Mouse (Mus musculus) lung, postnatal 25 days (tissue): ENCODE results near the gene Inpp5f.
A peak's percentile ranks its signal among the peaks of the same experiment; 100 is the strongest.
"Not testable (repeated sequence)": the region's sequence is repeated elsewhere in the genome, so short reads cannot be mapped to it uniquely, and the experiment has no call there.

Experiments used
- DNase-seq: peaks from one replicate; pipeline ENCODE4 v3.0.0; 2022; ENCODE audit warnings: low spot score

Inpp5f gene

DNA sequence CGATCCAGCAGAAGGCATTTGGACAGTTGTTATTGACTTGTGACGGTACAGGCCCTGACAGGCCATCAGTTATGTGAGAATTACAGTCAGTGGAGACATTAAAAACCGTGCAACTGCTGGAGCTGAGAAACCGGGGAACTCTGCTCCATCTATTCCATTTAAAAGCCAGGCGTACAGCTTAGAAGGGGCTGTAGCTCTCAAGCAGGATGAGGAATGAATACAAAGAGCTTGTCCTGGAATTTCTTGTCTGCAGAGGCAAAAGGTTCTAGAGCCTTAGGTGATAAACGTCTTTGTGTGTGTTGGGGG lies 18.2 kb upstream of the Inpp5f start:
- DNase-seq, result no peak

DNA sequence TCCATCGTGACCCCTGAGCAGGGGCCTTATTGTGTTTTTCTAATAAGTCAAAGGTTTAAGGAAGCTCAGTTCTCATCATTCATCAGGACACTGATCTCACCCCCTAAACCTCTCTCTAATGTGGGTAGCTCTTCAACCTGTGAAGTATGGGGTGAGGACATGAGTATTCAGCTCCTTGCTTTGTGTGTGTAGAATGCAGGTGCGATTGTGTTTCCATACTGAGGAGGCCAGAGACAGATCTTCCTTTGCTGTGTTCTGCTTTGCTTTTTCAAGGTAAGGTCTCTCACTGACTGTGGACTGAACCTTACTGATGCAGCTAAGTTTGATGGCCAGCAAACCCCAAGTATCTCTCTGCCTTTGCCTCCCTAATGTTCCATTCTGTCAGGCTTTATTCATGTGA lies 14.9 kb upstream of the Inpp5f start:
- DNase-seq, result no peak

- DNase-seq, result no peak
These were observed 12.1 kb upstream of the Inpp5f start for GRCm38 (mm10) chr7:128599072-128599471.

- DNase-seq, result no peak
These were observed 9.3 kb upstream of the Inpp5f start for GRCm38 (mm10) chr7:128601826-128602225.

DNA sequence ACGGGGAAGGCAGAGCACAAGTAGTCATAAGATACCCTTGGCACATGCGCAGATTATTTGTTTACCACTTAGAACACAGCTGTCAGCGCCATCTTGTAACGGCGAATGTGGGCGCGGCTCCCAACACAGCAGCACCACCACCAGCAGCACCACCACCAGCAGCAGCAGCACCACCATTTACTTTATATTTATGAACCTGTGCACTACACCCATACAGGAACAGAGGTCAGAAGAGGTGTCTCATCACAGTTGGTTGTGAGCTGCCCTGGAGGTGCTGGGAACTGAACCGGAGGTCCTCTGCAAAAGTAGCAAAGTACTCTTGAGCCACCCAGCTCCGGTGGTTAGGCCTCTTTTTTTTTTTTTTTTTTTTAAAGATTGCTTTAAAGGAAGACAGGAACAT lies 1.2 kb upstream of the Inpp5f start:
- DNase-seq, result not testable (repeated sequence)

- DNase-seq, result no peak
These were observed 638 bp upstream of the Inpp5f start for GRCm38 (mm10) chr7:128610490-128610889.

DNA sequence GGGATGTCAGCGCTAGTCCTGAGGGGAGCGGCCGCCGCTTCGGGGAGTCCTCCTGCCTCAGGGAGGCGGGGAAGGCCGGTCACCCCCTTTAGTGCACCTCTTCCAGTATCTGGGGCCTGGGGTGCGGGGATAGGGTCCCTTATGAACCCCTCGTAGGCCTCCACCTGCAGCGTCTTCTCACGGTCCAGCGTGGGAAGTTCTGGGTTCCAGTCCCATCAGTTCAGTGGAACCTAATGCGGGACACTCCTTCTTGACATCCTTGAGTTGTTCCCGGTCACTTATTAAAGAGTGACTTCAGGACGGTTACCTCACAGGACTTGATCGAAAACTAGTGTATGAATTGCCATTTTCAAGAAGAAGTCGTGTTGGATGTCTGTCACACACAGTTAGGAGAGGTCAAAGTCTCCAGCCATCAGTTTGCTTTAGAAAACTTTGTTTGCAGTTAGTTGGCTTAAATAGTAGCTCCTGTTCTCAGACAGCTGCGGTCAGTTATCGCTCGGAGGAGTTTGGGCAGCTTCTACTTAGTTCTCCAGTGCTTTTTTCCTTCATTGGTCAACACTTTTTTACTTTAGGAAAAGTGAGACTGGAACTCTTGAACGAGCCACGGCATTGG lies 777 bp downstream of the Inpp5f start:
- no peak for DNase-seq

- DNase-seq, result no peak
These were observed 1.5 kb downstream of the Inpp5f start for GRCm38 (mm10) chr7:128612521-128613181.

DNA sequence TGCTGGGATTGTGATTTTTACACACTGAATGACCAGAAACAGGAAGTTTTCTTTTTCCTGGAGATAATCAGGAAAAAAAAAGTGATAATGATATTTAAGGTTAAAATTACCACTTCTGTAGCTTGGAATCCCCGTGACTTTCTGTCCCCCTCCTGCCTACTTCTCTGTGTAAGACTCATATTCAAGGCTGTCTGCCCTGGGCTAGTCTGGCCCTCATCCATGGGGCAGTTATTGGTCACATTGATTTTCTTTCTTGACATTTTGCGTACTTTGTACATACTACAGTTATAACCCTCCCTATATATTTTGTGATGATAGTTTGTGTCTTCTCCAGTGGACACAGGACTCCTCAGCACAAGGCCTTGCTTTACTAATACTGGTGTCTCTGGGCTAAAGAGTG lies 2.5 kb downstream of the Inpp5f start:
- no peak for DNase-seq

DNA sequence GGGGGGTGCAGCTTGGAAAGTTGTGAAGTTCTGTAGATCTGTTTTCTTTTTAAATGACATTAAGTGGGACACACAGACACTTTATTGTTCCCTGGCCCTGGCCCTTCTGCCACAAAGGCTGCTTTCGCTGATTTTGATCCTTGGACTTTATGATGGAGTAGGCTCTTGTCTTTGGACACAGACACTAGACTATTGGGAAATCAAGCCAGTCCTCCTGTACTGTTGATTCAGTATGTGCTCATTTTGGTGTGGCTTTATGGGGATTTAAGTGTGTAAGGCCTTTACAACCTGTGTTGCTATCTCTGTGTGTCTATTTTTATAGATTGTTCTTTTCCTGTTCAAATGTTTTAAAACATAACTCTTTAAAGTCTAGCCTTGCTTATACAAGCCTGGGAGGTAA lies 6.5 kb downstream of the Inpp5f start:
- DNase-seq, result no peak

DNA sequence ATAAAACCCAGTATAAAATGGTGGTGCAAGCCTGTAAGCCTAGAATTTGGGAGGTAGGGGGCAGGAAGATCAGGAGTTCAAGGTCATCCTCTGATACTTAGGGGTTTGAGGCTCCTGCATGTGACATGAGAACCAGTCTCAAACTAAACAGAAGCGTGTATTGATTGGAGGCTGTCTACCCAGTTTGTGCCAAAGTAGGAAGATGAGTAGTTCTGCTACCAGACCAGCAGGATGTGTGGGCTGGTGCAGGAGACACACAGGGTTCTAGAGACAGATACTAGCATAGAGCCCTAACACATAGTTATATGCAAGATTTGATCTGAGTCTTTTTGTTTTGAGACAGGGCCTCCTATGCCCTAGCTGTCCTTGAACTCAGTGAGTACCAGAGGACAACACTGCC lies 9.1 kb downstream of the Inpp5f start:
- no peak for DNase-seq

DNA sequence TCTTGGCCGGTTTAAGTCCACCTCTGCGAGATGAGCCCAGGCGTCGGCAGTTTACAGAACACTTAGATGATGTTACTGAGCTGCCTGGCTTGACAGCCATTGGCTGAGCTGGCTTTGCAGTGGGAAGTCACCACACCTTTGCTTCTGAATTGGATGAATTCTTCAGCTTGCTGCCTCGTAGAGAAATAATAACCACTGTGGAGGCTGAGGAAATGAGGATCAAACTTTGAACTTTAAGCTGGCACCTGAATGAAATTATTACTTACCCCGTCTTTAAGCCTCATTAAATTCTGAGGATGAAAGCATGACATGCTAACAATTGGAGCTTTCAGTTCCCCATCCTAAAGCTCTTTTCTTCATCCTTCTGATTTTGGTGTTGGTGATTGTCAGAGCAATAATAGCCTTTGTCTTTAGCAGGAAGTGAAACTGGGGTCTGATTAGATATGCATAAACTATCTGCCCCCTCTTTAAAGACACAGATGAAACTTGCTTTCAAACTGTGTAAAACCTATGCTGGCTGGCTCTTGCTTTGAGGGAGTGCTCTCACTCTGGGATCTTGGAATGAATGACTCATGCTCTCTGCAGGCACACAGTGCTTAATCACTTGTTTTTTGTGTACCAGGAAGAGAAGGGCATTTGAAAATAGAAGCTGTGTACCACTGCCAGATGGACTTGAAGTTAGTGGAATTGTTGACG lies 11.3 kb downstream of the Inpp5f start:
- DNase-seq, result peak; percentile 78

GRCm38 (mm10) chr7:128622994-128623393 lies 11.9 kb downstream of the Inpp5f start:
- no peak for DNase-seq

- no peak for DNase-seq
These were observed 14.3 kb downstream of the Inpp5f start for GRCm38 (mm10) chr7:128625382-128625781.

DNA sequence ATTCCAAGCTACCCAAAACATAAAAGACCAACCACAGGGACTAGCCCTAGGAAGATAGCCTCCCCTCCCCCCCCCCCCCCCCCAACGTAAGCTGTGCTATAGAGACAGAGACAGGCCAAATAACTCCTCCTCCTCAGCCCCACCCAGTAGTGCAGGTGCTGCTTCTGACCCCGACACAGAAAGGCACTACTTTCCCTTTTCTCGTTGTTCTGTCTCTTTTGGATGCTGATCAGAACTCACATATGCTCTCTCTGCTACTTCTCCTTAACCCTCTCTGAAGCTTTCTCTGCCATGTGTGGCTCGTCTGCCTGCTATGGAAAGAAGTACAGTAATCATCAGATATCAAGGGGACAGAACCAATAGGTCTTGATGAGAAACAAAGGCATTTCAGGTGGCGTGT lies 15.5 kb downstream of the Inpp5f start:
- DNase-seq, result no peak

- DNase-seq, result no peak
These were observed 16.1 kb downstream of the Inpp5f start for GRCm38 (mm10) chr7:128627251-128627650.

DNA sequence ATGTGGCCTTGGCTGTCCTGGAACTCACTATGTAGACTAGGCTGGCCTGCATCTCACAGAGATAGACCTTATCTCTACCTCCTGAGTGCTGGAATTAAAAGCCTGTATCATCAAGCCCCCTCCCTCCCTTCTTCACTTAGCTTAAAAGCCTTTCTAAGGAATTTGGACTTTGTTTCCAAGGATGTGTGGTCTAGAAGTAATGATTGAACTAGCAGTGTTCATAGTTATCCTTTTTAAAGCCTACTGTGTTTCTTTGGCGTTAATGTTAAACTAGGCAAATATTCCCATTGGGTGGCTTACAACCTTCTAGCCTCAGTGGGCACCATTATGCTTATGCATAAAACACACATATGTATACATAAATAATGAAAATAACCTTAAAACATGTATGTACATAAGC lies 16.6 kb downstream of the Inpp5f start:
- no peak for DNase-seq

GRCm38 (mm10) chr7:128633156-128633555 lies 22.0 kb downstream of the Inpp5f start:
- peak; percentile 31 for DNase-seq

DNA sequence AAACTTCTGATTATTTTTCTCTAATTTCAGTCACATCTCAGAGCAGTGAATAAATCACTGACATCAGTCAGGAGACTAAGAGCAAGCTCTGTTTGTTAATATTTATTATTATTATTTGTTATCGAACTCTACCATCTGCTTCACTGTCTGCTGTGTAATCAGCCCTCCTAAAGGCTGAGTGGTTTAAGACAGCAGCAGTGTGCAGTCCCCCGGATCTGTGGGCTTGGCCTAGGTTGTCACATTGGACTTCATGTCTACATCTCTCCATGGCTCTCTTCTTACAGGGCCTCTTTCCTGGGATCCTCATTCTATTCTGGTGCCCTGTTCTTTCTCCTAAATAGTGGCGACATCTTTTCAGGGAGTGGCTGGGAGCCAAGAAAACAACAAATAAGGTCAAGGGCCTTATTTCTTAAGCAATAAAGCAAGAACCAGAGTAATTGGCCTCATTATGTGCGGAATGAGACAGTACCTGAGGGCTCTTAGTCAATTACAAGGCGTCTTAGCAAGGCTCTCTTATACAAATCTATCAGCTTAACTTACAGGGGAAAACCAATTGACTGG lies 28.9 kb downstream of the Inpp5f start:
- no peak for DNase-seq

DNA sequence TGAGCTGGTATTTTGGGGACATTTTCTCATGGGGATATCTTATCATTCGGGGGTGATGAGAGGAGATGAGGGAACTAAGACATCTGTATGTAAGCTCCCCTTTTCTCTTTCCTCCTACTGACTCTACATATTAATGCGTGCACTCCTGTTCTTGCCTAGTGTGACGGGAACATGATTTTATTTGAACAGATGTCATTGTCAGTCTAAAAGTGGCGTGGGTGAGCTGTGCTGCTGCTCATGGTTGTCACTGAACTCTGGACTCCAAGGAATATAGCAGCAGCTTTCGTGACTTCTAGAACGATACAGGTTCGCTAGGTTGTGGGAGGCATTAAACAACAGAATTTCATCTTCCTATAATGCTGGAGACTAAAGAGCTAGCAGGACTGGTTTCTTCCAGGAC lies 30.4 kb downstream of the Inpp5f start:
- DNase-seq, result no peak

- DNase-seq, result no peak
These were observed 31.3 kb downstream of the Inpp5f start for GRCm38 (mm10) chr7:128642386-128642785.

GRCm38 (mm10) chr7:128656970-128657369 lies 45.8 kb downstream of the Inpp5f start:
- DNase-seq, result no peak

DNA sequence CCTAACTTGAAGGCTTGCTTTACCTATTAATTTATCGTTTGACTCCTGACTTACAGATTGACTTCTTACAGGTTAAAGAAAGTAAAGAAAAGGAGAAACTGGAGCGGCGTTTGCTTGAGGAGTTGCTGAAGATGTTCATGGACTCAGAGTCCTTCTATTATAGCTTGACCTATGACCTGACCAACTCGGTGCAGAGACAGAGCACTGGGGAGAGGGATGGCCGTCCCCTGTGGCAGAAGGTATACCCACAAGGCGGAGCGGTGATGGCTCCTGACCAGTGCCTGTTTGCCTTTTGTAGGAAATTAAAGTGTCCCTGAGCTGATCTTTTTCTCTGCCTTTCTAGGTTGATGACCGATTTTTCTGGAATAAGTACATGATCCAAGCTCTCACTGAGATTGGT lies 52.8 kb downstream of the Inpp5f start:
- no peak for DNase-seq
